Mouse (Mus musculus) midbrain, embryonic 13.5 days (tissue): ENCODE results near the gene Hdac10. TPM values are rescaled to one million over a fixed set of nuclear protein-coding genes. Genes with fewer than 3 reads are reported as not detected.

Experiments used
- ATAC-seq: fragments of 200-750 bp; cut with Nextera tagmentation; 2 replicates; pipeline ENCODE4 v1.8.0; 2017; ENCODE audit warnings: mild to moderate bottlenecking, moderate TSS enrichment, moderate library complexity
- H3K27ac ChIP-seq: fragments of 300-500 bp; sonication (generic); 2 replicates; pipeline ENCODE4 v1.5.1; 2015; ENCODE audit warnings: inconsistent platforms, mild to moderate bottlenecking, moderate library complexity
- H3K27me3 ChIP-seq: fragments of 300-500 bp; sonication (generic); 2 replicates; pipeline ENCODE4 v1.6.1; 2015; ENCODE audit warnings: mild to moderate bottlenecking, inconsistent platforms
- H3K36me3 ChIP-seq: fragments of 300-500 bp; sonication (generic); 2 replicates; pipeline ENCODE4 v1.6.1; 2015; ENCODE audit warnings: mild to moderate bottlenecking, inconsistent platforms
- H3K4me1 ChIP-seq: fragments of 300-500 bp; sonication (generic); replicated peaks from 2 replicates; pipeline ENCODE4 v1.6.1; 2015; ENCODE audit warnings: inconsistent platforms
- H3K4me2 ChIP-seq: fragments of 300-500 bp; sonication (generic); replicated peaks from 2 replicates; pipeline ENCODE4 v1.6.1; 2015; ENCODE audit warnings: moderate library complexity, mild to moderate bottlenecking, inconsistent platforms
- H3K4me3 ChIP-seq: fragments of 300-500 bp; sonication (generic); replicated peaks from 2 replicates; pipeline ENCODE4 v1.5.1; 2015; ENCODE audit warnings: mild to moderate bottlenecking, inconsistent platforms
- H3K9ac ChIP-seq: fragments of 300-500 bp; sonication (generic); replicated peaks from 2 replicates; pipeline ENCODE4 v1.6.1; 2015; ENCODE audit warnings: mild to moderate bottlenecking, inconsistent platforms
- H3K9me3 ChIP-seq: fragments of 300-500 bp; sonication (generic); 2 replicates; pipeline ENCODE4 v1.6.1; 2016; ENCODE audit warnings: mild to moderate bottlenecking, inconsistent platforms
- WGBS: fragments of 180-500 bp; shearing (Covaris S2); methylation state at CpG from one replicate; pipeline ENCODE4 v1.1.7; 2015; 5-methylcytosine and 5-hydroxymethylcytosine counted together
- microRNA-seq: library from miRNA; unstranded; fragments of <30 nt; microRNA quantifications from one replicate; pipeline ENCODE4, GENCODE M21; 2016
- polyA plus RNA-seq: library from polyadenylated mRNA; unstranded; fragments of >200 nt; fragmentation: Nextera tagmentation; extraction: Ambion mirVana; gene quantifications from 2 replicates; pipeline ENCODE4 v1.2.1, GENCODE M21; 2015

Gene Hdac10
- polyA plus RNA-seq, 1 experiment from 2014 or later = 26.0 TPM

DNA sequence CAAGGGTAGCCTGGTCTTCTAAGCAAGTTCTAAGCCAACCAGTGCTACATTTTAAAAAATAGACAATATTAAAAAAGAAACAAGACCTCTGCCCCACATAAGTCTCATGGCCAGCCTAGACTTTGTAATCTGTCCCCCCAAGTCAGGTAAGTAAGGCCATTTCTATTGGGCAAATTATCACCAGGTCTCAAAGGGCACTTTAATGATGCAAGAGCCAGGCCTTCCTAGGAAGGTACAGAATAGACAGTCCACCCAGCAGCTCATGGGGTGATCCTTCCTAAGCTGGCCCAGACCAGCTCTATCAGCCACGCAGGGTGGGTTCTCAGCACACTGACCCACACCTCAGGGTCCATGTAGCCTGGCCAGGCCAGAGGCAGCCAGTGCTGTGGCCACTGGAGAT, 44.6 kb downstream of the Hdac10 start:
- Histone ChIP-seq H3K9ac (no peak overlapping the region), H3K9me3 (no peaks in the 10 kb centered on the region), H3K4me2 (no peak overlapping the region), H3K36me3 (peaks cover 68% of the 10 kb centered on the region), H3K27ac (no peak overlapping the region), H3K4me1 (peaks cover 10% of the 10 kb centered on the region), H3K4me3 (no peak overlapping the region), H3K27me3 (no peaks in the 10 kb centered on the region)
- 83% methylated on average over 1 of the region's 1 CpGs for WGBS
- ATAC-seq = no peak

DNA sequence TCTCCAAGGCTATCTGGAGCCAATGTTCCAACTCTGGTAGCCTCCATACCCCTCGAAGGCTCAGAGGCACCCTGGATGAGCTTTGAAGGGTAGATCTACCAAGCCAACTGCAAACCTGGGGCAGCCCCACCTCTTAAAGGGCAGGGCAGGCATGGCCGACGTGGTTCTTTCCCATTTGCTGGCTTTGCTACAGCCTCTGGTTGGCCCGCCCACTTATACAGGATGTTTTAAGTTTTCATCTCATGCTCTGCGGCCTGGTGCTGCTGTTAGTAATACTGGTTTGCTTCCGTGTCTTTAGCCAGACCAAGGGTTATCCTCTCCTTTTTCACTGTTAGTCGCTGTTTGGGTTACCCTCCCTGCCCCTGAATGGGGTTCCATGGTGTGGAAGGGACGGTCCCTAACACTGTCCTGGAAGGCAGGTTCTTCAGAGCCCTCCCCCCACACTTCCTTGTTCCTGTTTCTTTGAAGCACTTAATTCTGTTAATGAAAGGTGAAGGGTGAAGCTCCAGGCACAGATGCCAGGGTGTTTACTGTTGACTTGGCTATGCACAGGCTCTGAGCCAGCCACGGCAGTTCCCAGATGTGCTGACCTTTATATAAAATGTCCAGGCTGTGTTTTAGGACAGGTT, 50.2 kb downstream of the Hdac10 start:
- peaks cover 41% of the 10 kb centered on the region for H3K4me1 ChIP-seq
- H3K27ac ChIP-seq = no peak overlapping the region
- H3K9me3 ChIP-seq = no peaks in the 10 kb centered on the region
- H3K4me3 ChIP-seq = no peak overlapping the region
- 81% methylated on average over 9 of the region's 9 CpGs for WGBS
- no peak for ATAC-seq
- H3K27me3 ChIP-seq = no peaks in the 10 kb centered on the region
- H3K9ac ChIP-seq = peak overlapping the region; percentile 89
- 0 out of 2 replicates have a peak overlapping the region, but pooled peaks have one; percentile 9 for H3K4me2 ChIP-seq
- H3K36me3 ChIP-seq = peaks cover 29% of the 10 kb centered on the region

GRCm38 (mm10) chr15:89076156-89076731, 52.3 kb downstream of the Hdac10 start:
- H3K4me3 ChIP-seq = peak overlapping the region; percentile 81
- peak overlapping the region; percentile 93 for H3K27ac ChIP-seq
- peak overlapping the region; percentile 95 for H3K4me2 ChIP-seq
- H3K27me3 ChIP-seq = no peaks in the 10 kb centered on the region
- H3K9me3 ChIP-seq = no peaks in the 10 kb centered on the region
- WGBS = 1% methylated on average over 36 of the region's 39 CpGs
- H3K4me1 ChIP-seq = peaks cover 41% of the 10 kb centered on the region
- peaks cover 8% of the 10 kb centered on the region for H3K36me3 ChIP-seq
- peak overlapping the region; percentile 89 for H3K9ac ChIP-seq
- peak; percentile 79 for ATAC-seq

DNA sequence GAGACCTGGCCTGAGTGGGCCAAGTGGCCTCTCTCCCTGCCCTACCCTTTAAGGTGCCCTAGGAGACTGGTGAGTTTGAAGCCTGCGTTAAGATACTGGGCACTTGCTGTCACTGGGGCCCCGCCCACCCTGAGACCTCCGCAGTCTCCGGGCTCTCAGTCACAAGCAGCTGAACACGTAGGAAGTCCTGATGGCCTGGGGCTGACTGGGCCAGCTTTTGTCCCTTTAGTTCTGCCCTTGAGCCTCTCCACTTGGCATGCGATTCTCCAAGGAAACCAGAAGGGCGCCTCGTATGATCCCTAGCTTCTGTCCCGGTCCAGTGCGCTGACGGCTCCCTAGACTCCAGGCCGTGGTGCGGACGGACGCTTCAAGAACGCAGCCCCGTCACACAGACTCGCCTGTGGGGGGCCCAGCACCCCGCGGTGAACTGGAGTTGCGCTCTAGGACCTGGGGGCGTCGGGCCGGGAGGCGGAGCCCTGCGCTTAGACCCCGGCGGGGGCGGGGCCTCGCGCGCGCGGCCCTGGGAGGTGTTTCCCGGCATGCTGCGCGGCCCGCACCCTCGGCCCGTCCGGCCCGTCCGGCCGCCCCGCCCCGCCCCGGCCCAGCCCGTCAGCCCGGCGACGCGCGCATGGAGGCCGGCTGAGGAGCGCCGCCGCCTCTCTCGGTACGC, 52.9 kb downstream of the Hdac10 start:
- peak overlapping the region; percentile 93 for H3K27ac ChIP-seq
- H3K9me3 ChIP-seq = no peaks in the 10 kb centered on the region
- H3K9ac ChIP-seq = peak overlapping the region; percentile 89
- H3K4me3 ChIP-seq = peak overlapping the region; percentile 81
- H3K4me2 ChIP-seq = peak overlapping the region; percentile 95
- ATAC-seq = peak; percentile 94
- H3K36me3 ChIP-seq = peaks cover 3% of the 10 kb centered on the region; the same call in 1 of the 2 replicates
- under 1% methylated on average over 46 of the region's 59 CpGs for WGBS
- H3K4me1 ChIP-seq = peaks cover 41% of the 10 kb centered on the region
- H3K27me3 ChIP-seq = no peaks in the 10 kb centered on the region

DNA sequence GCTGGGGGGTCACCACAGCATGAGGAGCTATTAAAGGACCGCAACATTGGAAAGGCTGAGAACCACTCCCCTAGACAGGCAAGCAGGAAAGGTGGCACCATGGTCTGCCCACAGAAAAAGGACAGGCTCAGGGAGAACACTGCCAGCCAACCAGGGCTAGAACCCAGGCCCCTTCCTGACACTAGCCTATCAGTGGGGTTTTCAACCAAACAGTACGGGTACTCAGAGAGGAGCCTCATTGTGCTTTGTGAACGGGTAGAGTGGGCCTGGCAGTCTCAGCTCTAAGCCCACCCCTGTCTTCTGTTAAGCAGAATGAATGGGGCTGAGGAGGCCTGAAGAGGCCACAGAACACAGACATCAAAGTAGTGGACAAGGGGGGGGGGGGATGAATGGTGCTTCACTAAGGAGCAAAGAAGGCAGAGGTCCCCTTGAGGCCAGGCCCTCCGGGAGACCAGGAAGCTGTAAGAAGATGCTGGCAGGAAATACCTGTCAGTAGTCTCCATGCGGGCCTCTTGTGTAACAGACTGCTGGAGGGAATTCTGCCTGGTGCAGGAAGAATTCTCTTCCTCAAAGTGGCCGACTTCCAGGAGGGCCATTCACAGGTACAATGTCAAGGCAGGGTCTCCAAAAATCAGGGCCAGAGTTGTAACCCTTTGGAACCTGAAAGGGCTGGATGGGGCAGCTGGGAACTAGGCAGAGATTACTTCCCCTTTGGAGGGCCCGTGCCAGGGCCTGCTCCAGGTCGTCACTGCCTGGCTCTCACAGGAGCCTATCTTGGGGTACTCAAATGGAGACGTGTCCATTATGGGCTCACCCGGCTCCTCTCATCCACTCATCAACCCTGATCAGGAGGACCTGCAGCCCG, 53.7 kb downstream of the Hdac10 start, which contains the start of gene Trabd:
Gene Trabd, plus strand, starts transcription at position 512 of the 865 bp plus-strand sequence.
- Histone ChIP-seq H3K9me3 (no peaks in the 10 kb centered on the region), H3K4me1 (peaks cover 41% of the 10 kb centered on the region), H3K4me2 (peak within 1 kb of the TSS; percentile 95), H3K4me3 (peak within 1 kb of the TSS; percentile 81), H3K36me3 (peaks cover 2% of the 10 kb centered on the region), H3K27ac (peak within 1 kb of the TSS; percentile 93), H3K27me3 (0 out of 2 replicates have a peak, but pooled peaks cover under 1% of the 10 kb centered on the region), H3K9ac (peak within 1 kb of the TSS; percentile 89)
- WGBS = 23% methylated on average over 11 of the region's 11 CpGs
- ATAC-seq = 0 out of 2 replicates have a peak, but pooled peaks have one; percentile 0

DNA sequence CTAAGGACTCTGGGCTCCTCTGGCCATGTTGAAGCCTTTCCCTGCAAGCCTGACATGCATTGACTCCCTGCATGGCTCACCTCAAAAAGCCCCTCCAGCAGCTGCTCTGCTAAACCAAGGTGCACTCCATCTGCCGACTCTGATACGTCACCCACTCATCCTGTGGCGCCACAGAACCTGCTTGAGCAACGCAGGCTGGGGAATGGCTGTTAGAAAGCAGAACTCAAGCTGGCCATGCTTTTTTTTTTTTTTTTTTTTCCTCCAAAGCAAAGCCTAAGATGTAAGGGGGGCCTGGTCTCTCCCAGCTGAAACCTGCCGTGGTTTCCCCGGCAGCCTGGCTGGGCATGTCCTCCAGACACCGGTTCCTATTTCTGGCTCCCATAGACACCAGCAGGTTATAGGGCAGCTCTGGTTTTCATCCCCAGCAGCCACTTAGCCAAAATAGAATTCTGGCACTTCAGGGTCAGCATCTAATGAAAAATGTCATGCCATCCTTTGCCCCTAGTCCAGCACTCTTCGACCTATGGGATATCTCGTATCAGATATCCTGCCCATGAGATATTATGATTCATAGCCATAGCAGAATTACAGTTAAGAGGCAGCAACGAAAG, 54.4 kb downstream of the Hdac10 start:
- peak overlapping the region; percentile 89; the same call in 1 of the 2 replicates for H3K9ac ChIP-seq
- H3K4me2 ChIP-seq = peak overlapping the region; percentile 95; the same call in 1 of the 2 replicates
- H3K27me3 ChIP-seq = peaks cover 8% of the 10 kb centered on the region
- H3K4me1 ChIP-seq = peaks cover 41% of the 10 kb centered on the region
- no peak for ATAC-seq
- H3K27ac ChIP-seq = peak overlapping the region; percentile 93
- H3K36me3 ChIP-seq = peaks cover 7% of the 10 kb centered on the region
- WGBS = 87% methylated on average over 10 of the region's 10 CpGs
- no peak overlapping the region for H3K4me3 ChIP-seq
- no peaks in the 10 kb centered on the region for H3K9me3 ChIP-seq

Small RNA genes lying within 50 kb of the gene (microRNA-seq; reads per million reads assigned to microRNA genes)
- gene Mir7118 = not detected

Other genes starting within 250 kb of the Hdac10 start
- not detected in 2 replicates for gene Ttll8, start 174.3 kb downstream of the Hdac10 start, polyA plus RNA-seq
- gene Mlc1, start 149.7 kb downstream of the Hdac10 start, polyA plus RNA-seq = 5.7 and 8.1 TPM in 2 replicates
- gene Mov10l1, start 145.8 kb downstream of the Hdac10 start, polyA plus RNA-seq = not detected in 2 replicates
- 4.1 and 4.5 TPM in 2 replicates for gene Panx2, start 69.0 kb downstream of the Hdac10 start, polyA plus RNA-seq
- gene Trabd, start 53.6 kb downstream of the Hdac10 start, polyA plus RNA-seq = 36.8 and 40.7 TPM in 2 replicates
- 20.2 and 23.9 TPM in 2 replicates for gene Selenoo, start 39.6 kb downstream of the Hdac10 start, polyA plus RNA-seq
- 17.4 and 19.9 TPM in 2 replicates for gene Tubgcp6, start 5.6 kb downstream of the Hdac10 start, polyA plus RNA-seq
- gene Mapk12, start 12.0 kb upstream of the Hdac10 start, polyA plus RNA-seq = 8.2 TPM in 2 replicates
- 39.8 and 44.2 TPM in 2 replicates for gene Mapk11, start 20.9 kb upstream of the Hdac10 start, polyA plus RNA-seq
- 102 and 115 TPM in 2 replicates for gene Plxnb2, start 52.1 kb upstream of the Hdac10 start, polyA plus RNA-seq
- gene Dennd6b, start 67.8 kb upstream of the Hdac10 start, polyA plus RNA-seq = 84.0 and 85.3 TPM in 2 replicates
- 75.7 and 86.6 TPM in 2 replicates for gene Ppp6r2, start 82.9 kb upstream of the Hdac10 start, polyA plus RNA-seq
- 80.6 and 88.7 TPM in 2 replicates for gene Sbf1, start 186.6 kb upstream of the Hdac10 start, polyA plus RNA-seq
- not detected in 2 replicates for gene Adm2, start 194.0 kb upstream of the Hdac10 start, polyA plus RNA-seq
- gene Miox, start 205.7 kb upstream of the Hdac10 start, polyA plus RNA-seq = not detected in 2 replicates
- gene Lmf2, start 227.0 kb upstream of the Hdac10 start, polyA plus RNA-seq = 32.1 and 36.4 TPM in 2 replicates
- 121 and 130 TPM in 2 replicates for gene Ncaph2, start 227.0 kb upstream of the Hdac10 start, polyA plus RNA-seq
- gene Sco2, start 245.1 kb upstream of the Hdac10 start, polyA plus RNA-seq = 7.3 and 9.4 TPM in 2 replicates
- gene Tymp, start 248.3 kb upstream of the Hdac10 start, polyA plus RNA-seq = 2.3 and 2.4 TPM in 2 replicates